Mouse (Mus musculus) retina, embryonic 14.5 days (tissue): ENCODE results near the gene Vmn1r61.

Experiments
- DNase-seq: peaks from one replicate; pipeline ENCODE4 v3.0.0-alpha.2; 2015; ENCODE audit warnings: low spot score

Gene Vmn1r61

DNA sequence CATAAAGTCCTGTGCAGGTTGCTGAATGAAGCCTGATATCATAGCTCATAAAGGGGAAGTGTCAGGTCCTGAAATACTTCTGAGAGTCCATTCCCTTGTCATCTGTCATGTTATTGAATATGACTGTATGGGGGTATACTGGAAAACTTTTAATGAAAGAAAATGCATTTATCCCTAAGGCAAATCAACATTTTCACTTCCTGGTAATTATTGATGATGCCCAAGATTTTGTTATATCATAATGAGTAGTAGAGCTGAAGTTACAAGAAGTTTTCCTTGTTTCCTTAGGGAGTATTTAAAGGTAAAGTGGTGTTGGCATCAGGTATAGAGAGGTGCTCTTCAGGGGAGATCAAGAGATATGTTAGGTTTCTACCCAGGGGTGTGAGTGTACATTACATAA, at the start of gene Vmn1r61:
Gene Vmn1r61, minus strand, starts transcription at position 101 of the 400 bp plus-strand sequence.
- DNase-seq: no peak
